In genomic region chr10:128798676-128799075, GRCm38 (mm10) we compare ENCODE assay signal across 31 mouse cellular contexts.
"Had no signal": no experiment of that assay in that cellular context is flagged by ENCODE, and none has a peak within 500 bp of the region (broad histone marks: within the 10 kb centered on the region; RNA-seq: fewer than 3 reads in every experiment).

No protein-coding gene starts in this region.

- H3K9ac ChIP-seq: limb, embryonic 12.5 days; limb, embryonic 13.5 days; limb, embryonic 15.5 days; liver, embryonic 12.5 days; liver, embryonic 13.5 days; liver, embryonic 14.5 days; liver, embryonic 15.5 days; liver, postnatal 0 days; lung, embryonic 14.5 days; lung, embryonic 15.5 days; midbrain, embryonic 12.5 days; midbrain, embryonic 13.5 days; midbrain, embryonic 15.5 days had no signal

- H3K9me3 ChIP-seq: limb, embryonic 10.5 days; limb, embryonic 12.5 days; limb, embryonic 13.5 days; limb, embryonic 15.5 days; liver, embryonic 12.5 days; liver, embryonic 13.5 days; liver, embryonic 15.5 days; lung, embryonic 15.5 days; megakaryocyte, embryonic 14.5 days; midbrain, embryonic 10.5 days; midbrain, embryonic 12.5 days; midbrain, embryonic 13.5 days; midbrain, embryonic 15.5 days had no signal

- H3K27me3 ChIP-seq: limb, embryonic 12.5 days; limb, embryonic 13.5 days; limb, embryonic 15.5 days; lung, embryonic 15.5 days; midbrain, embryonic 13.5 days; midbrain, embryonic 15.5 days had no signal

- DNase-seq: left cerebral cortex, postnatal 4 days; liver; liver, embryonic 13.5 days; liver, postnatal 0 days; lung, adult 18-20 months; lung, adult 2 months; lung, embryonic 14.5 days; lung, postnatal 10 days; lung, postnatal 14 days; lung, postnatal 36 days; lung, postnatal 4 days; midbrain, embryonic 14.5 days had no signal

- H3K36me3 ChIP-seq: liver, embryonic 15.5 days; midbrain, embryonic 15.5 days had no signal

- ATAC-seq: liver, embryonic 12.5 days; liver, postnatal 0 days; lung, postnatal 0 days; midbrain, embryonic 13.5 days; midbrain, embryonic 15.5 days; midbrain, embryonic 16.5 days had no signal

- H3K4me2 ChIP-seq: limb, embryonic 12.5 days; limb, embryonic 13.5 days; limb, embryonic 15.5 days; liver, embryonic 11.5 days; liver, embryonic 12.5 days; liver, embryonic 13.5 days; liver, embryonic 15.5 days; lung, embryonic 14.5 days; lung, embryonic 15.5 days; midbrain, embryonic 11.5 days; midbrain, embryonic 12.5 days; midbrain, embryonic 13.5 days; midbrain, embryonic 15.5 days had no signal

- H3K4me3 ChIP-seq: limb, embryonic 10.5 days; limb, embryonic 12.5 days; limb, embryonic 13.5 days; limb, embryonic 15.5 days; liver, embryonic 12.5 days; liver, embryonic 13.5 days; liver, embryonic 15.5 days; lung, embryonic 15.5 days; megakaryocyte, embryonic 14.5 days; midbrain, embryonic 10.5 days; midbrain, embryonic 12.5 days; midbrain, embryonic 13.5 days; midbrain, embryonic 15.5 days; myocyte had no signal

- H3K27ac ChIP-seq: limb, embryonic 10.5 days; limb, embryonic 12.5 days; limb, embryonic 13.5 days; limb, embryonic 15.5 days; liver, embryonic 12.5 days; liver, embryonic 13.5 days; liver, embryonic 14.5 days; liver, embryonic 15.5 days; lung, embryonic 15.5 days; macrophage; midbrain, embryonic 10.5 days; midbrain, embryonic 12.5 days; midbrain, embryonic 13.5 days; midbrain, embryonic 15.5 days had no signal
